Mouse (Mus musculus): ENCODE measurements around the gene Btg3. TPM values are rescaled to one million over a fixed set of nuclear protein-coding genes. Genes with fewer than 3 reads are reported as not detected.

Btg3 gene
- polyA plus RNA-seq, 1 experiment: 3.6 TPM

DNA sequence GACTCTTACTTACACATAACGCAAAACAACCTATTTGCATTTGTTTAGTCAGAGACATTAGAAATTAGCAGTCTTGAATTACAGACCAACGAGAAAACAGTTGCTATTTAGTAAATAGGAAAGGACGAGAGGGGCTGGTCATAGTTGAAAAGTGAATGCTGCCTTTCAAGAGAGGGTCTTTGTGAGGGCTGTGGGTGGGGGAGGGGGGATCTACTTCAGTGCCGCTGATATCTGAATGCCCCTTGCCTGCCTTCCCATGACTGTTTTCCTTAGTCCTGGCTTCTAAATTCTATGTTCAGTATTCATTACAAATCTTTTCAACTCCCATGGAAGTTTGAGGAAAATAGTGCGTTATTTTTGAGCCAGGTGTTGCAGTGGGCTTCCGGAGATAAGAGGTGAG is 63.0 kb downstream of the Btg3 start:
- no peak for DNase-seq
- WGBS: 76% methylated on average over 6 of the region's 6 CpGs
- Histone ChIP-seq H3K27me3 (replicated peaks; ENCODE audit: control insufficient read depth, insufficient read depth, low read length) (no peaks in the 10 kb centered on the region), H3K36me3 (ENCODE audit: control insufficient read depth, insufficient read depth, low read length) (no peaks in the 10 kb centered on the region), H3K4me3 (ENCODE audit: insufficient read depth, low read depth, low read length) (no peak overlapping the region), H3K4me1 (ENCODE audit: control insufficient read depth, insufficient read depth, low read length) (peaks cover 7% of the 10 kb centered on the region; the same call in 1 of the 2 replicates), H3K27ac (ENCODE audit: insufficient read depth, low read depth, low read length) (no peak overlapping the region)
- TF ChIP-seq POLR2A (IDR thresholded peaks at IDR 0.05; ENCODE audit: low read depth, low read length) (no peak), CTCF (conservative IDR thresholded peaks at IDR 0.05; ENCODE audit: insufficient read depth, insufficient read length, low read depth, low read length) (no peak)

DNA sequence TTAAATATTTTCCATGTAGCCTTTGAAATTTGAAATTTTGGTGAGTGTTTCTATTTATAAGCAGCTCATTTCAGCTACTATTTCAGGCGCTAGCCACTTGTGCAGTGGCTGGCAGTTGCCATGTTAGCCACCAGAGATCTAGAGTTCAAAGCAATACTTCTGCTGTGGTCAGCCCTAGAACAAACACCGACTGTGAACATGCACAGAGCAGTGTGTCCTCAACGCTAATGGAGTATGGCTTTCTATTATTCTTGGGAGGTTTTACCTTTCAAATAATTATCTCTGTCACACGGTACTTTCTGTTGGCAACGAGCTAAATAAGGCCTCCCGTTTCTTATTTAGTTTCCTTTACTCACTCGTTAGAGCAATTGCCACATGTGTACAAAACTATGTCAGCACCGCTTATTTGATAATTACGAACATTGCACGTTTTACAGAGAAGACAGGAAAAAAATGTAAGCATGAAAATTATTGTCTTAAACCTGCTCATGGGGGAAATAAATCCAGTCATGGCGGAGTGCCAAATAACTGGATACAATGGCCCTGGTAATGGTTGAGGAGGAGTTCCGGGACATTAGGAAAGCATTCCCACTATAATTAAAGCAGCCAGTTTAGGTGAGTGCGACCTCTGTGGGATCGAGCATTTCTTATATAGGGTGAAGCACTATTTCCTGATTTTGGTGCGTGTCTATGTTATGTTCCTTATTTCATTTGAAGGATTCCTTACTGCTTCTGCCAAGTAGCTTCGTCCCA is 63.7 kb downstream of the Btg3 start:
- no peaks in the 10 kb centered on the region for H3K27me3 ChIP-seq (replicated peaks; ENCODE audit: control insufficient read depth, insufficient read depth, low read length)
- no peak overlapping the region for H3K4me3 ChIP-seq (ENCODE audit: insufficient read depth, low read depth, low read length)
- no peak overlapping the region for H3K27ac ChIP-seq (ENCODE audit: insufficient read depth, low read depth, low read length)
- no peak for DNase-seq
- H3K36me3 ChIP-seq (ENCODE audit: control insufficient read depth, insufficient read depth, low read length): no peaks in the 10 kb centered on the region
- no peak for TF ChIP-seq CTCF (conservative IDR thresholded peaks at IDR 0.05; ENCODE audit: insufficient read depth, insufficient read length, low read depth, low read length)
- H3K4me1 ChIP-seq (ENCODE audit: control insufficient read depth, insufficient read depth, low read length): peaks cover 7% of the 10 kb centered on the region; the same call in 1 of the 2 replicates
- WGBS: 34% methylated on average over 16 of the region's 16 CpGs

DNA sequence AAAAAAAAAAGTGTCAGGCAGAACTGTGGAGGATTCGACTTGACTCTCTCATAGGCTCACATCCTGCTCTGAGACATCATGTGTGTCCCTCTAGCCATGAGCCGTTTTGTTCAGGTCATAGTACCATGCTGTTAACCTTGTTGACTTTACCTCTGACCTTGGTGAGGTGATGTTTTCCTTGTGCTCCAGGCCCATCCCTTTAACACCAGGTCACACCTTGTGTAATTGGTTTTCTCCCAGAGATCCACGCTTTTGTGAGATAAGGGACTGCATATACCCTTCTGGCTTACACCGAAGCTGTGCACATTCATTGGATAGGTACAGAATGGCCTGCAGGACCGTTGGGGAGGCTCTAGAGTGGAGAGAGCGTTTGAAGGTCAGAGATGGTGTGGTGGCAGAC is 67.7 kb downstream of the Btg3 start:
- no peak for DNase-seq
- Histone ChIP-seq H3K36me3 (ENCODE audit: control insufficient read depth, insufficient read depth, low read length) (no peaks in the 10 kb centered on the region), H3K27me3 (replicated peaks; ENCODE audit: control insufficient read depth, insufficient read depth, low read length) (no peaks in the 10 kb centered on the region), H3K27ac (ENCODE audit: insufficient read depth, low read depth, low read length) (no peak overlapping the region), H3K4me1 (ENCODE audit: control insufficient read depth, insufficient read depth, low read length) (peaks cover 10% of the 10 kb centered on the region), H3K4me3 (ENCODE audit: insufficient read depth, low read depth, low read length) (no peak overlapping the region)
- no peak for TF ChIP-seq POLR2A (IDR thresholded peaks at IDR 0.05; ENCODE audit: low read depth, low read length)
- 70% methylated on average over 6 of the region's 6 CpGs for WGBS

DNA sequence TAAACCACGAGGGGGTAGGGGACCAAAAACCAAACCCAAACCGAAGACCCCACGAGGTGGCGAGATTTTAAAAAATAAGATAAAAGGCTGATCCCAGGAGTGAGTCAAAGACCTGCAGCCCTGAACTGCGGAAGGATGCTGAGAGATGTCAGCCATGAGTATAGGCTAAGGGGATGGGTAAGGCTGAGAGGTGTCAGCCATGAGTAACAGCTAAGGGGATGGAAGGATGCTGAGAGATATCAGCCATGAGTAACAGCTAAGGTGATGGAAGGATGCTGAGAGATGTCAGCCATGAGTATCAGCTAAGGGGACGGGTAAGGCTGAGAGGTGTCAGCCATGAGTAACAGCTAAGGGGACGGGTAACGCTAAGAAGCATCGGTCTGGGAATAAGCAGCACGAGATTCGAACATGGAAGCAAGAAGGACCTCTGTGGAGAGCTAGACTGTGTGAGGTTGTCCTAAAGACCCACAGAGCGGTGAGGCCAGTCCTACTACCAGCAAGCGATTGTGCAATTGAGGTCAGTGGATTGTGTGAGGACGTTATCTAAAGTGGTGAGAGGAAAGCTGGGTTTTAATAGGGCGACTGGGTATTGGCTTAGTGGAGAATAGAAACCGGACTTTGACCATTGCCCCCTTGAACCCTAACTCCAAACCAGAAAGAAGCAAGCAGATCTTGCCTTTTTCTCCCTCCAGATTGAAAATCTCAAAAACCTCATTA is 69.4 kb downstream of the Btg3 start:
- Histone ChIP-seq H3K36me3 (ENCODE audit: control insufficient read depth, insufficient read depth, low read length) (no peaks in the 10 kb centered on the region), H3K27ac (ENCODE audit: insufficient read depth, low read depth, low read length) (no peak overlapping the region), H3K4me1 (ENCODE audit: control insufficient read depth, insufficient read depth, low read length) (peaks cover 14% of the 10 kb centered on the region), H3K27me3 (replicated peaks; ENCODE audit: control insufficient read depth, insufficient read depth, low read length) (no peaks in the 10 kb centered on the region), H3K4me3 (ENCODE audit: insufficient read depth, low read depth, low read length) (no peak overlapping the region)
- no peak for TF ChIP-seq CTCF (conservative IDR thresholded peaks at IDR 0.05; ENCODE audit: insufficient read depth, insufficient read length, low read depth, low read length)
- no peak for TF ChIP-seq POLR2A (IDR thresholded peaks at IDR 0.05; ENCODE audit: low read depth, low read length)
- DNase-seq: peak; percentile 14
- WGBS: 87% methylated on average over 16 of the region's 16 CpGs

DNA sequence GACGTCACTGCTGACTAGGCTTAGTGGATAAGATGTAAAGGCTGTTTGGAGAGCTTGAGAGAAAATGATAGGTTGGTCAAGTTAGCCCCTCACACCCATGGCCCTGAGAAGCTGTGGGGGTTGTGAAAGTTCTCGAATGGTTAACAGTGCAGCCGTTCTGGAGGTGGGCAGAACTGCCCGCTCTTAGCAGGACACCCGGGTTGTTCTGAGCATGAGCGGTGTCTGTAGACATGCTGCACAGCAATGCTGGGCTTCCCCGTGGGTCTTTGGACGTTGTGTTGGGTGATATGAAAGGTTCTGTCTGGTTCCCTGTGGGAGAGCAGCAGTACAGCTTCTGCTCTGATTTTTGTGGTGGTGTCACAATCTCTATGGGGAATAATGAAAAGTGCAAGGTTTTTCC is 70.4 kb downstream of the Btg3 start:
- Histone ChIP-seq H3K4me1 (ENCODE audit: control insufficient read depth, insufficient read depth, low read length) (peaks cover 14% of the 10 kb centered on the region), H3K36me3 (ENCODE audit: control insufficient read depth, insufficient read depth, low read length) (no peaks in the 10 kb centered on the region), H3K27ac (ENCODE audit: insufficient read depth, low read depth, low read length) (no peak overlapping the region), H3K4me3 (ENCODE audit: insufficient read depth, low read depth, low read length) (no peak overlapping the region), H3K27me3 (replicated peaks; ENCODE audit: control insufficient read depth, insufficient read depth, low read length) (no peaks in the 10 kb centered on the region)
- no peak for DNase-seq
- no peak for TF ChIP-seq CTCF (conservative IDR thresholded peaks at IDR 0.05; ENCODE audit: insufficient read depth, insufficient read length, low read depth, low read length)
- no peak for TF ChIP-seq POLR2A (IDR thresholded peaks at IDR 0.05; ENCODE audit: low read depth, low read length)
- 82% methylated on average over 8 of the region's 8 CpGs for WGBS

DNA sequence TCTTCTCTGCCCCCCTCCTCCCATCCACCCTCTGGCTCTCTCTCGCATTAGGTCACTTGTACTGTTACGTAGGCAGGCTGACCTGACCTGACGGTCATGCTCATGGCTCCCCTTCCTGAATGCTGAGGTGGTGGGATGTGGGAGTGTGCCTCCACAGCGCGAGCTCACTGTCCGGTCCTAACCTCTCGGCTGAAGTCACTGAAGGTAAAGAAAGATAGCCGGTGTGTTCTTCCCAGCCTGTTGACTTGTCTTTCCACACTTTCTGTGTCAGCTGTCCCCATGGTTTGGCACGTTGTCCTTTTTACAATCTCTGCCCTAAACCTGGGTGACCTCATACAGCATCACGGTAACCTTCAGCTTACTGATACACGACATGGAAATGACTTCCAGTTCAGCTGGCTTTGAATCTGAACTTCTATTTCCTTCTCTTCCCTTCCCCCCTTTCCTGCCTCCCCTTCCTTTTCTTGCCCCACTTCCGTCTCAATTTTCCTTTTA is 71.3 kb downstream of the Btg3 start:
- Histone ChIP-seq H3K36me3 (ENCODE audit: control insufficient read depth, insufficient read depth, low read length) (no peaks in the 10 kb centered on the region), H3K27ac (ENCODE audit: insufficient read depth, low read depth, low read length) (no peak overlapping the region), H3K4me1 (ENCODE audit: control insufficient read depth, insufficient read depth, low read length) (peaks cover 14% of the 10 kb centered on the region), H3K27me3 (replicated peaks; ENCODE audit: control insufficient read depth, insufficient read depth, low read length) (no peaks in the 10 kb centered on the region), H3K4me3 (ENCODE audit: insufficient read depth, low read depth, low read length) (no peak overlapping the region)
- no peak for DNase-seq
- 63% methylated on average over 12 of the region's 12 CpGs for WGBS
- TF ChIP-seq POLR2A (IDR thresholded peaks at IDR 0.05; ENCODE audit: low read depth, low read length) (no peak), CTCF (conservative IDR thresholded peaks at IDR 0.05; ENCODE audit: insufficient read depth, insufficient read length, low read depth, low read length) (no peak)

- DNase-seq: peak; percentile 48
- Histone ChIP-seq H3K27ac (ENCODE audit: insufficient read depth, low read depth, low read length) (no peak overlapping the region), H3K4me1 (ENCODE audit: control insufficient read depth, insufficient read depth, low read length) (peaks cover 11% of the 10 kb centered on the region), H3K4me3 (ENCODE audit: insufficient read depth, low read depth, low read length) (peak overlapping the region; percentile 69), H3K27me3 (replicated peaks; ENCODE audit: control insufficient read depth, insufficient read depth, low read length) (no peaks in the 10 kb centered on the region), H3K36me3 (ENCODE audit: control insufficient read depth, insufficient read depth, low read length) (no peaks in the 10 kb centered on the region)
- TF ChIP-seq POLR2A (IDR thresholded peaks at IDR 0.05; ENCODE audit: low read depth, low read length) (no peak), CTCF (conservative IDR thresholded peaks at IDR 0.05; ENCODE audit: insufficient read depth, insufficient read length, low read depth, low read length) (no peak)
- 8% methylated on average over 10 of the region's 10 CpGs for WGBS
Observed at GRCm38 (mm10) chr16:78302678-78303050, 74.3 kb downstream of the Btg3 start.
